In the genomic region with DNA sequence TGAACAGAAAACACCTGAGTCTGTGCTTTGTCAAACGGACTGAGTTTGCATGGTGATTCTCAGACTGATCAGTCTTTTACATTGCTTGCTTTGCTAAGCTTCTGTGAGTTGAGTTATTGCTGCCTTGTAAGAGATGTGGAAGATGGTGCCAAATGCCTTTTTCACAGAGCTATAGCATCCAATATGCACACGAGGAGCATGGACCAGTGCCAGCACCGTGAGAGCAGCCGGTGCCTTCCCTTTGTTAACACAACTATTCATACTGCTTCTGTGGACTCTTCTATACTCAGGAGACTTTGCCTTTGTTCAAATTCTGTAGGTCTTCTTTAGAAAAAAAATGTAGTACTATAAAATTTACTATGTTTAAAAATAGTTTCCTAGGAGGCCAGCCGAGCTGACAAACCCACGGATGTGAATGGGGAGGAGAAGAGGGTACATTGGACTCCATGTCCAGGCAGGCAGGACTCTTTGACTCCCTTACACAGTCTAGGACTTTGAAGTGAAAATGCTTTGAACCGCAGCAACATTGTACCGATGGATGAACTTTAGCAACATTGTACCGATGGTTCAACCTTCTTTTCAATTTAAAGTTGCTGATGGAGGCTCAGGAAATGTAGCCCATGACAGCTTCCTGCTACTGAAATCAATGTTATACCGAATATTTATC, we compare ENCODE assay signal across 11 mouse cellular contexts.
DNase-seq lines count a peak whose midpoint lies in the region; ATAC-seq lines count a peak whose summit lies in the region.
"Had no signal": no experiment of that assay in that cellular context is flagged by ENCODE, and none has a peak within 500 bp of the region (broad histone marks: within the 10 kb centered on the region; RNA-seq: fewer than 3 reads in every experiment).

No protein-coding gene starts in this region.

- no peaks in the 10 kb centered on the region for H3K27me3 ChIP-seq in embryonic facial prominence, embryonic 14.5 days (replicated peaks; ENCODE audit: control insufficient read depth, insufficient read depth, low read length)
- H3K27me3 ChIP-seq in embryonic facial prominence, embryonic 10.5 days (replicated peaks; ENCODE audit: low read depth, poor library complexity, severe bottlenecking): no peaks in the 10 kb centered on the region
- no peaks in the 10 kb centered on the region for H3K27me3 ChIP-seq in lung, embryonic 16.5 days (ENCODE audit: control insufficient read depth, insufficient read depth, low read depth, low read length)
- no peaks in the 10 kb centered on the region for H3K27me3 ChIP-seq in hindbrain, embryonic 14.5 days (ENCODE audit: control insufficient read depth, insufficient read depth, low read length)
- H3K27me3 ChIP-seq in neural tube, embryonic 12.5 days (replicated peaks): no peaks in the 10 kb centered on the region

- no peaks in the 10 kb centered on the region for H3K36me3 ChIP-seq in embryonic facial prominence, embryonic 14.5 days (ENCODE audit: control insufficient read depth, insufficient read depth, low read length)
- no peaks in the 10 kb centered on the region for H3K36me3 ChIP-seq in embryonic facial prominence, embryonic 10.5 days (replicated peaks)
- no peaks in the 10 kb centered on the region for H3K36me3 ChIP-seq in lung, embryonic 16.5 days (ENCODE audit: control insufficient read depth, insufficient read depth, low read length)
- no peaks in the 10 kb centered on the region for H3K36me3 ChIP-seq in hindbrain, embryonic 14.5 days (replicated peaks; ENCODE audit: control insufficient read depth, insufficient read depth)
- no peaks in the 10 kb centered on the region for H3K36me3 ChIP-seq in neural tube, embryonic 12.5 days
- H3K36me3 ChIP-seq: heart, embryonic 10.5 days had no signal

- peak; percentile 59 for DNase-seq in embryonic facial prominence, embryonic 14.5 days (ENCODE audit: low spot score)
- DNase-seq in embryonic facial prominence, embryonic 10.5 days (ENCODE audit: low spot score): no peak
- DNase-seq in lung, postnatal 4 days: no peak
- DNase-seq in hindbrain, embryonic 14.5 days (ENCODE audit: low spot score): peak; percentile 69
- DNase-seq in embryo, embryonic 10 days (ENCODE audit: low spot score): no peak
- no peak for DNase-seq in layer of hippocampus, adult 9-11 months
- DNase-seq: thymus, postnatal 4 days had no signal

- WGBS in embryonic facial prominence, embryonic 14.5 days: 61% methylated on average over 10 of the region's 10 CpGs
- 80% methylated on average over 10 of the region's 10 CpGs for WGBS in embryonic facial prominence, embryonic 10.5 days
- WGBS in lung, embryonic 16.5 days: 42% methylated on average over 10 of the region's 10 CpGs
- WGBS in hindbrain, embryonic 14.5 days: 31% methylated on average over 10 of the region's 10 CpGs
- WGBS in neural tube, embryonic 12.5 days: 36% methylated on average over 10 of the region's 10 CpGs

- no peak overlapping the region for H3K27ac ChIP-seq in embryonic facial prominence, embryonic 14.5 days (replicated peaks; ENCODE audit: low read depth, low read length)
- no peak overlapping the region for H3K27ac ChIP-seq in embryonic facial prominence, embryonic 10.5 days (replicated peaks)
- H3K27ac ChIP-seq in lung, embryonic 16.5 days (ENCODE audit: low read length): peak overlapping the region; percentile 45; the same call in 1 of the 2 replicates
- H3K27ac ChIP-seq in hindbrain, embryonic 14.5 days: peak overlapping the region; percentile 74
- H3K27ac ChIP-seq in neural tube, embryonic 12.5 days: 0 out of 2 replicates have a peak overlapping the region, but pooled peaks have one; percentile 1
- H3K27ac ChIP-seq: heart, embryonic 10.5 days had no signal

- no peak for ATAC-seq in embryonic facial prominence, embryonic 14.5 days (ENCODE audit: low read depth)
- ATAC-seq in lung, embryonic 16.5 days (ENCODE audit: low read depth): no peak
- peak; percentile 82 for ATAC-seq in hindbrain, embryonic 14.5 days (ENCODE audit: low FRiP score)
- ATAC-seq in neural tube, embryonic 12.5 days (ENCODE audit: low FRiP score, low read depth): peak; percentile 86
- ATAC-seq: inflammation-experienced regulatory T-cells, adult 6 months had no signal

- H3K4me1 ChIP-seq in embryonic facial prominence, embryonic 14.5 days (ENCODE audit: control insufficient read depth, insufficient read depth, low read length): no peaks in the 10 kb centered on the region
- peaks cover 14% of the 10 kb centered on the region for H3K4me1 ChIP-seq in embryonic facial prominence, embryonic 10.5 days
- peaks cover 10% of the 10 kb centered on the region for H3K4me1 ChIP-seq in lung, embryonic 16.5 days (replicated peaks; ENCODE audit: control insufficient read depth, insufficient read depth, low read length)
- peaks cover 17% of the 10 kb centered on the region for H3K4me1 ChIP-seq in hindbrain, embryonic 14.5 days (replicated peaks; ENCODE audit: control insufficient read depth, insufficient read depth, low read length)
- peaks cover 17% of the 10 kb centered on the region for H3K4me1 ChIP-seq in neural tube, embryonic 12.5 days
- H3K4me1 ChIP-seq: heart, embryonic 10.5 days had no signal

- H3K4me2 ChIP-seq in embryonic facial prominence, embryonic 14.5 days (ENCODE audit: low read depth, low read length): no peak overlapping the region
- H3K4me2 ChIP-seq in lung, embryonic 16.5 days (ENCODE audit: low read depth, low read length): peak overlapping the region; percentile 13; the same call in 1 of the 2 replicates
- H3K4me2 ChIP-seq in hindbrain, embryonic 14.5 days (replicated peaks): peak overlapping the region; percentile 18
- H3K4me2 ChIP-seq in neural tube, embryonic 12.5 days (replicated peaks): peak overlapping the region; percentile 24

- H3K9me3 ChIP-seq in embryonic facial prominence, embryonic 14.5 days (ENCODE audit: control insufficient read depth, low read length): no peaks in the 10 kb centered on the region
- no peaks in the 10 kb centered on the region for H3K9me3 ChIP-seq in embryonic facial prominence, embryonic 10.5 days
- H3K9me3 ChIP-seq in lung, embryonic 16.5 days (ENCODE audit: control insufficient read depth, low read length): no peaks in the 10 kb centered on the region
- no peaks in the 10 kb centered on the region for H3K9me3 ChIP-seq in hindbrain, embryonic 14.5 days (ENCODE audit: control insufficient read depth, low read length)
- H3K9me3 ChIP-seq in neural tube, embryonic 12.5 days: no peaks in the 10 kb centered on the region
- H3K9me3 ChIP-seq: heart, embryonic 10.5 days had no signal

- H3K9ac ChIP-seq in embryonic facial prominence, embryonic 14.5 days (ENCODE audit: low read depth, low read length): no peak overlapping the region
- H3K9ac ChIP-seq in lung, embryonic 16.5 days (ENCODE audit: low read length): no peak overlapping the region
- H3K9ac ChIP-seq in hindbrain, embryonic 14.5 days: no peak overlapping the region
- no peak overlapping the region for H3K9ac ChIP-seq in neural tube, embryonic 12.5 days

- H3K4me3 ChIP-seq in embryonic facial prominence, embryonic 14.5 days (ENCODE audit: low read depth, low read length): no peak overlapping the region
- H3K4me3 ChIP-seq in embryonic facial prominence, embryonic 10.5 days: no peak overlapping the region
- H3K4me3 ChIP-seq in lung, embryonic 16.5 days (ENCODE audit: low read length): no peak overlapping the region
- no peak overlapping the region for H3K4me3 ChIP-seq in hindbrain, embryonic 14.5 days (replicated peaks; ENCODE audit: low read length)
- H3K4me3 ChIP-seq in neural tube, embryonic 12.5 days: no peak overlapping the region
- H3K4me3 ChIP-seq: heart, embryonic 10.5 days had no signal

Comparison
In these comparisons a context has a peak if more than half of its experiments do, and no peak if none do; other contexts are left out.
1. DNase-seq: peak in embryonic facial prominence, embryonic 14.5 days (single experiment) and hindbrain, embryonic 14.5 days (single experiment); none in embryonic facial prominence, embryonic 10.5 days (single experiment), lung, postnatal 4 days (0 of 2), embryo, embryonic 10 days (single experiment) and layer of hippocampus, adult 9-11 months (single experiment).
2. ATAC-seq: peak in hindbrain, embryonic 14.5 days (single experiment) and neural tube, embryonic 12.5 days (single experiment); none in embryonic facial prominence, embryonic 14.5 days (single experiment) and lung, embryonic 16.5 days (single experiment).
3. H3K27ac ChIP-seq: peak in lung, embryonic 16.5 days (single experiment), hindbrain, embryonic 14.5 days (single experiment) and neural tube, embryonic 12.5 days (single experiment); none in embryonic facial prominence, embryonic 14.5 days (single experiment) and embryonic facial prominence, embryonic 10.5 days (single experiment).